Mouse (Mus musculus) bone marrow, adult 2 months (tissue): Measurements from ENCODE around the gene Gpx3. TPM values are rescaled to one million over a fixed set of nuclear protein-coding genes. Genes with fewer than 3 reads are reported as not detected.

Experiments used
- H3K27ac ChIP-seq: fragments of 200-500 bp; 2 replicates; pipeline ENCODE4 v1.5.1; 2012; ENCODE audit warnings: low read depth, mild to moderate bottlenecking, control low read depth, inconsistent platforms, low read length; ENCODE audit not compliant: control insufficient read depth, poor library complexity, insufficient read depth
- H3K4me1 ChIP-seq: fragments of 200-500 bp; 2 replicates; pipeline ENCODE4 v1.6.1; 2011; ENCODE audit warnings: low read length; ENCODE audit not compliant: control insufficient read depth, insufficient read depth
- H3K4me3 ChIP-seq: fragments of 200-500 bp; replicated peaks from 2 replicates; pipeline ENCODE3; 2011; ENCODE audit warnings: mild to moderate bottlenecking, low read depth, low read length, control low read depth; ENCODE audit not compliant: control insufficient read depth
- CTCF ChIP-seq: fragments of 200-500 bp; IDR thresholded peaks from 2 replicates; pipeline ENCODE4 v1.5.1; 2011; ENCODE audit warnings: low read length, control low read depth; ENCODE audit not compliant: control insufficient read depth, insufficient read depth
- POLR2A ChIP-seq: fragments of 200-500 bp; IDR thresholded peaks from 2 replicates; pipeline ENCODE4 v1.6.1; 2011; ENCODE audit warnings: low read depth, mild to moderate bottlenecking, control low read depth, low read length, borderline replicate concordance; ENCODE audit not compliant: control insufficient read depth
- WGBS: fragments of 180-500 bp; shearing (Covaris S2); methylation state at CpG from one replicate; pipeline ENCODE4 v1.1.7; 2018; 5-methylcytosine and 5-hydroxymethylcytosine counted together
- polyA plus RNA-seq: library from polyadenylated mRNA; stranded (reverse); fragments of >200 nt; gene quantifications from 2 replicates; pipeline ENCODE4 v1.2.4, GENCODE M21; 2011; ENCODE audit warnings: low replicate concordance; ENCODE audit not compliant: missing spikeins, insufficient read depth, insufficient read length

The Gpx3 gene
- polyA plus RNA-seq, 1 experiment, result 132 TPM

DNA sequence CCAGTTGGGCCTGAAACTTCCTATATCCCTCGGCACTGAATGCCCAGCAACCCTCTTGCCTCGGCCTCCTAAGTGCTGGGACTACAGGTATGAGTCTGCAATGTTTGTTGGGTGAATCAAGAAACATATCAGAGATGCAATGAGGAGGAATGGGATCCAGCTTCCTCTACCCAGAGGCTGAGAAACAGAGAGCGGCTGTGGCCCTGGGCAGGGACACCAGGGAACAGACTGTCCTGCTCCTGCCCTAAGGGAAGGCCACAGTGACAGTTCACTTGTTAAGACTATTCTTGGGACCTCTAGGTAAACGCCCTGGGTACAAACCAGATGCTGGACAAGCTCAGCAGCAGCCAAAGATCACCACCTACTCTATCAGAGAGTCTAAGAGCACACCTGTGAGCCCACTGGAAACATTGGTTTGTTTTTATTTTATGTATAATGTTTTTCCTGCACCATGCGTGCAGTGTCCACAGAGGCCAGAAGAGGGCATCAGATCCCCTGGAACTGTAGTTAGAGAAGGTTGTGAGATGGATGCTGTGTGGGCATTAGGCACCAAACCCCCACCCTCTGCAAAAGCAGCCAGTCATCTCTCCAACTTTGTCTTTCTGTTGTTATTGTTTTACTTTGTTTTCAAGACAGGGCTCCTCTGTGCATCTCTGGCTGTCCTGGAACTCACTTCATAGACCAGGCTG lies 29.3 kb downstream of the Gpx3 start:
- no peak overlapping the region for H3K27ac ChIP-seq
- TF ChIP-seq CTCF, result peak; percentile 74
- no peak for TF ChIP-seq POLR2A
- H3K4me1 ChIP-seq, result peaks cover 5% of the 10 kb centered on the region
- 65% methylated on average over 5 of the region's 5 CpGs for WGBS
- no peak overlapping the region for H3K4me3 ChIP-seq

DNA sequence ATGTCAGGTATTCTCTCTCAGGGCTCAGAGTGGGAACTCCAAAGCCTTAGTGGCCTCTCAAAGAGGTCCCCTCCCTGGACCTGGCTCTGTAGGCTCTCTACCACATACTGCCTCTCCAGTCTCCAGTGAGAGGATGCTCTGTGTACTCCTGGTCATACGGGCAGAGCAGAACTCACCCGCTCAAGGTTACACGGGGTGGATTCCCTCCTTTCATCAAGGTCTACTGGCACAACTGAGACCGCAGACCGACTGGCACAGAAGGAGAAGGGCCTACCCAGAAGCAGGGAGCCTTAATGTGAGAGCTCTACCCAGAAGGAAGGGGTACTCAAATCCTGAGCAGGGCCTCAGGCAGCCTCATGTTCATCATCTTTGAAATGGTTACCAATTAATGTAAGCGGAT lies 30.3 kb downstream of the Gpx3 start:
- H3K27ac ChIP-seq, result no peak overlapping the region
- H3K4me3 ChIP-seq, result no peak overlapping the region
- TF ChIP-seq CTCF (no peak), POLR2A (no peak)
- WGBS, result 85% methylated on average over 6 of the region's 6 CpGs
- peaks cover 12% of the 10 kb centered on the region for H3K4me1 ChIP-seq

GRCm38 (mm10) chr11:54934198-54934597 lies 31.9 kb downstream of the Gpx3 start:
- Histone ChIP-seq H3K4me1 (peaks cover 12% of the 10 kb centered on the region), H3K4me3 (no peak overlapping the region), H3K27ac (no peak overlapping the region)
- 37% methylated on average over 7 of the region's 7 CpGs for WGBS
- TF ChIP-seq POLR2A, result no peak
- TF ChIP-seq CTCF, result no peak

DNA sequence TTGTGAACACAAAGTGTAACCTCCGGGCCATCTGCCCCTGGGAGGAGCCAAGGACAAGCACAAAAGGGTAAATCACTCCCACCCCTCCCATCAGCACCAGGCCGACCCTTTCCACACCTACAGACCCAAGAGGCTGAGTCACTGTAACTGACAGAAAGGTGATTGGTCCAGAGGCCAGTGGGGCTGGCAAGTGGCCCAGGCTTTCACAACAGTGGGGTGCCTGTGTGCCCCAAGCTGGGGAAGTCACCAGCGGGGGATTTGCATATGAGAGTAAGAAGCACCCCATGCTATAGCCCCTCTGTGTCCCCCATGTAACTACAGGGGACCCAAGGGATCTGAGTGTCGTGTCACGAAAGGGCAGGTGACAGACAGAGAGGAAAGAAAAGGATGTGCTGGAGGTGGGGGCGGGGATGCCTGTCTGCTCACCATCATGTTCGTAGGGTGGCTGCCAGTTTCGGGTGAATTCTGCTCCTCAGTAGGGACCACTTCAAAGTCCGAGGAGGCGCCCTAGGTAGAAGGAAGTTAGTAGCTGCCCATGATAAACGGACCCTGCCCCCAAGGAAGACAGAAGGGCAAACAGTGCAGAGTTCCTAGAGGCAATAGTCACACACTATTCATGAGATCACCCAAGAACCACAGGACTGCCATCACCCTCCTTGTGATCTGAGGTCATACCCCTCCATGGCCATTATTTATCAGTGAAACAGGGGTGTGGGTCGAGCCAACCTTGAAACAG lies 34.0 kb downstream of the Gpx3 start:
- H3K4me1 ChIP-seq, result peaks cover 12% of the 10 kb centered on the region
- peak overlapping the region; percentile 53 for H3K27ac ChIP-seq
- no peak for TF ChIP-seq POLR2A
- no peak for TF ChIP-seq CTCF
- WGBS, result 3% methylated on average over 12 of the region's 12 CpGs
- no peak overlapping the region for H3K4me3 ChIP-seq

- TF ChIP-seq CTCF (no peak), POLR2A (no peak)
- peak overlapping the region; percentile 53 for H3K27ac ChIP-seq
- no peak overlapping the region for H3K4me3 ChIP-seq
- peaks cover 12% of the 10 kb centered on the region for H3K4me1 ChIP-seq
- 58% methylated on average over 3 of the region's 3 CpGs for WGBS
Observed at GRCm38 (mm10) chr11:54936771-54937140, 34.5 kb downstream of the Gpx3 start.

DNA sequence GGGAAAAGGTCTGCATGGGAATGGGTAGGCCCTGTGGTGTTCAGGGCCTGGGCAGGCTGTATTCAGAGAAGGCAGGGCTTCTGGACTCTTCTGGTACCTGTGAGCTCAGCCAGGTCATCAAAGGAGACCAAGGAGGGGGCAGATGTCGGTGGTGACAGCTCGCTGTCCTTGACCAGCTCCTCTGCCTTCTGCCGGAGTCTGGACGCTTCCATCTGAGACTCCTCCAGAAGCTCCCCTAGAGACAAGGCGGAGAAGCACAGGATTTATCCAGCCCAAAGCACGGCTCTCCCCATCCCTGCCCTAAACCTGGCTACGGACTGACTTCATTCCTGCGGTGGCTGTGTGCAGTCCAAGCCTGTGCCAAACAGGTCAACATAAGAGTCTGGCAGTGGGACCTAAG lies 37.2 kb downstream of the Gpx3 start:
- 89% methylated on average over 8 of the region's 8 CpGs for WGBS
- peaks cover 12% of the 10 kb centered on the region for H3K4me1 ChIP-seq
- TF ChIP-seq CTCF, result no peak
- no peak overlapping the region for H3K4me3 ChIP-seq
- H3K27ac ChIP-seq, result no peak overlapping the region

GRCm38 (mm10) chr11:54940056-54940455 lies 37.8 kb downstream of the Gpx3 start:
- 86% methylated on average over 7 of the region's 7 CpGs for WGBS
- no peak overlapping the region for H3K4me3 ChIP-seq
- no peak overlapping the region for H3K27ac ChIP-seq
- peaks cover 12% of the 10 kb centered on the region for H3K4me1 ChIP-seq
- TF ChIP-seq CTCF (no peak), POLR2A (no peak)

DNA sequence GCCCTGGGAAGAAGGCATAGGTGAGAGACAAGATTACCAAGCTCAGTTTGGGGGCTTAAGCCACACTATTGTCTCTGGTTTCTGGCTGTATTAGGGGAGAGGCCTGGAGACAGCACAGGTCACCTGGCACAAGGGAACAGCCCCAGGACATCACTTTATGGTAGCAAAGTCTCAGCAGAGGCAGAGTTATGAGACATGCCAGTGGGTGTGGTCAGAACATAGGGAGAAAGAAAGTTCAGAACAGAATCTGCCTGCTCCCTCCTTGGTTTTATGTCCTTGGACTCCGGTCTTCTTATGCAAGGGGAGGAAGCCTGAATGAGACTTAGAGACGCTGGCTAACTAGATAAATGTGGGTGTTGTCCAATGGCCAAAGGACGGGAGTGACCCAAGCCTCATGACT lies 42.4 kb downstream of the Gpx3 start:
- Histone ChIP-seq H3K4me3 (no peak overlapping the region), H3K27ac (no peak overlapping the region), H3K4me1 (no peaks in the 10 kb centered on the region; the same call in 1 of the 2 replicates)
- WGBS, result 78% methylated on average over 3 of the region's 3 CpGs
- TF ChIP-seq POLR2A (no peak), CTCF (no peak)
